Mouse (Mus musculus) kidney, adult 2 months (tissue): ENCODE data around the gene Gramd1c.

ENCODE experiments used
- CTCF ChIP-seq: fragments of 200-500 bp; conservative IDR thresholded peaks from 2 replicates; pipeline ENCODE4 v1.5.1; 2011; ENCODE audit warnings: low read depth, mild to moderate bottlenecking, control low read depth, low read length, moderate library complexity, mixed read lengths; ENCODE audit not compliant: insufficient read depth, insufficient read length
- POLR2A ChIP-seq: fragments of 200-500 bp; IDR thresholded peaks from one replicate; pipeline ENCODE4 v1.6.1; 2011; ENCODE audit warnings: low read depth, low read length, control low read depth

DNA sequence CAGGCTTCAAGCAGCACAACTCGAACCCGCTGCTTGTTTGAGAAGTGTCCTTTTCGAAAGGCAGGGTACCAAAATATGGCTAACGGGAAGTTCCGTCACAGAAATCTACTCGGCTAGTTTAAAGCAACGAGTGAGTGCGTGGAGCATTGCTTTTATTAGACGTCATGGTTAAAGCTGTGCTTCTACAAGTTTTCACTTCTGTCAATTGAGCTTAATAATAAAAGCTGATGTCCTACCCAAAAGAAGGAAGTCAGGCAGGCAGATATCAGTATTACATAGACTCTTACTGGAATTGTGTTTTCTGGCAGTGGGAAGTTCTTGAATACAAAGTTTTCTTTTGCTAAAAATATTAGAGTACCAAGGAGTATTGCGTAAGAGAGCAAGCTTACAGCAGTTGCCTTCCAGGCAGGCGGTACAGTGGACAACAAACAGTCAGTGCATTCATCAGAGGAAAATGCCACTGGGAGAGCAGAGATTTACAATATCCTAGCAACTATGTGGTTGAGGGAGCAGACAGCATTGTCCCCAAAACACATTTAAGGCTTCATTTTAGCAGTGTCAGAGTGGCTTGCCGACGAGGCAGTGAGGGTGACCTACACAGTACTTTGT lies 97.3 kb downstream of the Gramd1c start:
- TF ChIP-seq CTCF = no peak
- TF ChIP-seq POLR2A = no peak
